Mouse (Mus musculus): ENCODE measurements at regions not wholly inside any gene's neighbourhood (a gene's known extent, or its start where the extent isn't known, plus 50 kb on each side); places are given as distances from the start of the nearest gene placed in this dataset.

GRCm38 (mm10) chr16:63313544-63313943, 459.4 kb downstream of the Pros1 start:
- no peak for DNase-seq (ENCODE audit: low spot score in 2 of 2)

- peak; percentile 1 to 2 for DNase-seq (ENCODE audit: low spot score in 2 of 2)
These were observed 465.5 kb downstream of the Pros1 start for GRCm38 (mm10) chr16:63319602-63320001.

DNA sequence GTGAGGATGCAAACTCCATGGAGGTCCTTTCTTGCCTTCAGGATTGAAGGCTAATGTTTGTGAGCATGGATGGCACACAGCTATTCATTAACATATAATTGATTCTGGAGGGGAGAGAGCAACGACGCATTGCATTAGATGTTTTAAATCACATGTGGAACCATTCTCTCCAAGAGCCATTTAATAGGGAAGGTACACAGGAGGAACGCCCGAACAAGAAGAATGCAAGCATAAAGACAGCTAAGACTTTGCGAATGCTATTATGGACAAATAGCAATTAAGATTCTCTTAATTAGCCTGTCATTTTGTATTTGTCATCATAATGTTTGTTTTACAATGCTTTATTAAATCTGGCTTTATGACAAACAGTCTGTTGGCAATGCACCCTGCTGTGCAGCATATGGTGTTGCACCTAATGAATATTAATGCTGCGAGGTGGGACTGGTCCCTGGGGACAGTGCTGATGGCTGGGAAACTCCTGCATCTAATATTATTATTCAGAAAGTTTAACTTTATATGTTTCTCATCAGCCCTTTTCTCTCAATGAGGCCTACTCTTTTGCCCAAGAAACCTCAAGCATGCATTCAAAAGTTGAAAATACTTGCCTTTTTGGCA, 497.5 kb downstream of the Pros1 start:
- DNase-seq (ENCODE audit: low spot score in 2 of 2) = no peak

- no peak for DNase-seq (ENCODE audit: low spot score in 2 of 2)
These were observed 494.1 kb downstream of the Epha3 start for GRCm38 (mm10) chr16:63369868-63370267.

- no peak for DNase-seq (ENCODE audit: low spot score in 2 of 2)
These were observed 492.7 kb downstream of the Epha3 start for GRCm38 (mm10) chr16:63371275-63371674.

GRCm38 (mm10) chr16:63404976-63405375, 459.0 kb downstream of the Epha3 start:
- DNase-seq (ENCODE audit: low spot score in 2 of 2) = no peak

DNA sequence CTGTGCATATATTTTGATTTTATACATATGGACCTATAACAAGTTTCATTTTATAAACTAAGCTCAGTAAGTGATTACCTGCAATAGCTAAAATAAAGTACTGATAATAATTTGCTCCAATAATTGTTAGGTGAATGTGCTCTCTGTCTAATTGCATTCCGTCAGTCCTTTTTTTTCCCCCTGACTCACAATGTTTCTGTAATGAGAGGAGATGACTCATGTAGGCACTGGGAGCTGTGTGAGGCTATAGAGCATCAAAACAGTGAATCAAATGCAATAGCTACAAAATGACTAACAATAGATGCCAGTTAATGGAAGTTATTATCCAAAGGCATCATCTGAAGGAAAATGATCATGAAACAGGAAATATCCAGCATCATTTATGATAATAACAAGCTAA, 451.3 kb downstream of the Epha3 start:
- no peak for DNase-seq (ENCODE audit: low spot score in 2 of 2)

DNA sequence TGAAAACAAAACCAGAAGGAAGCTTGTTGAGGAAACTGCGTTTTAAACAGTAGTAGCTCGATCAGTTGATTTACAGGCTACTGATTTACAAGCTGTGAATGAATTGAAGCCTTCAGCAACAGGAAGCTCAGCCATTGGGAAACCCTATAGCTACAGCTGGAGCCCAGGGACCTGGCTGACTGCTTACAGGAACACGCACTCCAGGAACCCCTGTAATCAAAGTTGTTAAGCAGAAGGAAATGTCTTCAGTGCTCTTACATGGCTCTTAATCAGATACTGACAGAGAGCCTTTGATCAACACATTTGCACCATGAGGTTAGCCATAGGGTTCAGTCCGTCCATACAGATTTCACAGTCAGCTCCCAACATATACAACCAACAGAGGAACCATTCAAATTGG, 411.7 kb downstream of the Epha3 start:
- no peak for DNase-seq (ENCODE audit: low spot score in 2 of 2)

- DNase-seq (ENCODE audit: low spot score in 2 of 2) = no peak
These were observed 397.4 kb downstream of the Epha3 start for GRCm38 (mm10) chr16:63466615-63467014.

GRCm38 (mm10) chr16:63468851-63469250, 395.1 kb downstream of the Epha3 start:
- DNase-seq (ENCODE audit: low spot score in 2 of 2) = no peak
